Mouse (Mus musculus): ENCODE results near the gene Gm10134. TPM values are rescaled to one million over a fixed set of nuclear protein-coding genes. Genes with fewer than 3 reads are reported as not detected.

Gene Gm10134
- total RNA-seq, 2 experiments from 2014 or later: 1.4 TPM; not detected in 1

DNA sequence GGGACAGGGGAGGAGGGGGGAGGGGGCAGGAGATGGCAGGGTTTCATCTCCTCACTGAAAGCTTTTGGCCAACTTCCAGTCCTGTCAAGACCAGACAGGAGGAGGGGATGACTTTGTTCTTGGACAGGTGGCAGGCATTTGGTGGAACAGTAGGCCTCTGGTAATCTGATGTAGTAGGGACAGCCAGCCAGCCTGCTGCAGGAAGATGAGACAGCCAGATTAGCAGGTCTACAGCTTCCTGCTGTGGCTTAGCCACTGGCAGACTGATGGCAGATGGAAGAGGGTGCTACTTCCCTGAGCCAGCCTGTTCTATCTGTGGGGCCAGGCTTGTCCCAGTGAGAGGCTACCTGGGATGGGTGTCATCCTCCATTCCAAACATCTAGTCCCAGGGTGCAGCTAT is 40.1 kb downstream of the Gm10134 start:
- no peak for DNase-seq (ENCODE audit: low spot score)
- intact Hi-C loops (cut with DNase I): no loop called here

DNA sequence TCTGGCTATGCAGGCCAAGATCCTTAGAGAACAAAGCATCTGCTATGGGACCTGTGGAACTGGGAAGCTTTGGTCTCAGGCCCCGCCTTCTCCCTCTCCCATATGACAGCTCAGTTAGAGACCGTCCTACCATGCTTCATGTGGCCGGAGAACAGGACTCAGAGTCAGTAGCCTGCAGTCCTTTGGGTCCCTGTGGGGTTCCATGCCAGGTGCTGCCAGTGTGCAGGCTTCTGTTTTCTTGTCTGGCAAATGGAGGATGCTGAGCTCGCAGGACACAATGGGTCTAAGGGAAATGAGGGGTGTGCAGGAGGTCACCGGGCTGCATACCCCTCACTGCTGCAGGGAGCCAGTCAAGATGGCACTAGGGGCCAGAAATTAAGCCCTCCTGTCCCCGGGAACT is 40.7 kb downstream of the Gm10134 start:
- no peak for DNase-seq (ENCODE audit: low spot score)
- intact Hi-C loops (cut with DNase I): no loop called here

DNA sequence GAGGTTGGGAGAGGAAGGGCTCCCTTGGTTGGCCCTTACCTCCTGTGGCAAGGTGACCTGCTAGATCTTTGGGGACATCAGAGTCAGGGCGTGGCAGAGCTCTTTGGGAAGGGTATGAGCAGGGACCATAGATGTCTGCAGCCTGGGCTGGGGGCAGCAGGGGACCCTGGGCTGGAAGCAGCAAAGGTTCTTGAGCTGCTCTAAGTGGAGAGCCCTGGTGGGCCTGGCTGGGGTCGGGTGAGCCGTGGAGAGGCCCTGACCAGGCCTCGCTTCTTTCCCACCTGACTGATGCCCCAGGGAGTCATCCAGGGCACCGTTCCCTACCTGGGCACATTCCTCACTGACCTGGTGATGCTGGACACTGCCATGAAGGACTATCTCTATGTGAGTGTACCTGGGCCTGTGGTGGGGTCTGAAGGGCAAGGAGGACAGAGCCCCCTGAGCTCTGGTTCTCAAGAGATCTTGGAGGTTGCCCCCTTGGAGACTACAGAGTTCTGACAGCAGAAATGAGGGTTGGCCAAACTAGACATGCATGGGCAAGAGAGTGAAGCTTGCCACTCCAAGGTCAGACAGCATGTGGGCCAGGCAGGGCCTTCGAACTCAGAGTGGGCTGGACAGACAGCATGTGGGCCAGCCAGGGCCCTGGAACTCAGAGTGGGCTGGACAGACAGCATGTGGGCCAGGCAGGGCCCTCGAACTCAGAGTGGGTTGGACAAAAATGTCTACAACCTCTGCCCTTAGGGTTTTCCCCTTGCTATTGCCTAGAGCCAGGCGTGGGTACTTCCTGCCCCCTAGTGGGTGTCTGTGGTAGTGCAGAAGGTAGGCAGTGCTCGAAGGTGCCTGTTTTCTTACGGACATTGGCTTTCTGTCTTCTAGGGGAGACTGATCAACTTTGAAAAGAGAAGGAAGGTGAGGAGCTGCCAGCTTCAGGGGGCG is 41.6 kb downstream of the Gm10134 start:
- intact Hi-C loops (cut with DNase I): loop anchor here (1.0 kb wide), 1 partner anchor 33 kb away; no protein-coding TSS in a partner anchor
- peak; percentile 59 for DNase-seq (ENCODE audit: low spot score)

DNA sequence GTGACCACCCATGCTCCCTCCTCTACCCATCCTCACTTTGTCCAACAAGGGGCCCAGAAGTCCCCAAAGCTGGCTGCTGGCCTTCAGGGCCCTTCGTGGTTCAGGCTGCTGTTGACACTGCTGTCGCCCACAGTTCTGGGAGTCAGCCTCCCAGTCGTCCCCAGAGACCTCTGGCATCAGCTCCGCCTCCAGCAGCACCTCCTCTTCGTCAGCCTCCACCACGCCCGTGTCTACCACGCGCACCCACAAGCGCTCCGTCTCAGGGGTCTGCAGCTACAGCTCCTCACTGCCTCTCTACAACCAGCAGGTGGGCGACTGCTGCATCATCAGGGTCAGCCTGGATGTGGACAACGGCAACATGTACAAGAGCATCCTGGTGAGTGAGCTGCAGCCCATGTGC is 43.3 kb downstream of the Gm10134 start:
- no peak for DNase-seq (ENCODE audit: low spot score)
- intact Hi-C loops (cut with DNase I): no loop called here

DNA sequence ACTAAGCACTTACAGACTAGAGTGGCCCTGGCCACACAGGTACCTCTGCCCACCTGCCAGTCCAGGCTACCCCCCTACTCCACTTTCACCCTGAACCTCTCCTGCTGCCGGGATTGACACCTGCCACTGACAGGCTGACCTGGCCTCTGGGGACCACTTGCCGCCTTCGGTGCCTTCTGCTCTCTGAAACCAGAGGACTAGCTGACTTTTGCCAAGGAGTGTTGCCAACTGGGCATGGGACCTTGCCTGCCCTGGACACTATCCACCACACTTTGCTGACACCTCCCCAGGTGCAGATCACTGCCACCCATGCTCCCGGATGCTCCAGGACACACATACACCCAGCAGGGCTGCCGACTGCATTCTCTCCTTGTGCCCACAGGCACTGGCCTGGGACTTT is 46.4 kb downstream of the Gm10134 start:
- intact Hi-C loops (cut with DNase I): no loop called here
- DNase-seq (ENCODE audit: low spot score): no peak

Other genes starting within 250 kb of the Gm10134 start
- 1 to 10 TPM; 4.2 to 4.6 TPM for gene Ppp1r26, start 59.3 kb upstream of the Gm10134 start, total RNA-seq (2021)
- gene 1700007K13Rik, start 39.8 kb upstream of the Gm10134 start, total RNA-seq (2021): not detected
- gene Mrps2, start 38.0 kb upstream of the Gm10134 start, total RNA-seq (2021): 10 to 100 TPM; 43.0 to 43.9 TPM
- 1 to 10 TPM; 1.7 to 3.1 TPM for gene Gbgt1, start 9.2 kb upstream of the Gm10134 start, total RNA-seq (2021)
- gene Ralgds, start 7.0 kb downstream of the Gm10134 start, total RNA-seq (2021): 10 to 100 TPM; 11.9 to 13.8 TPM
- not detected for gene Cel, start 57.3 kb downstream of the Gm10134 start, total RNA-seq (2021)
- 10 to 100 TPM; 11.5 to 11.6 TPM for gene Gtf3c5, start 77.7 kb downstream of the Gm10134 start, total RNA-seq (2021)
- gene Gfi1b, start 115.9 kb downstream of the Gm10134 start, total RNA-seq (2021): not detected
- 10 to 100 TPM; 23.5 to 24.7 TPM for gene Tsc1, start 135.1 kb downstream of the Gm10134 start, total RNA-seq (2021)
- under 1 TPM in 1 of 2 experiments, not detected in 1; 0.52 TPM for gene Spaca9, start 193.6 kb downstream of the Gm10134 start, total RNA-seq (2021)
- not detected for gene Ak8, start 194.1 kb downstream of the Gm10134 start, total RNA-seq (2021)